Mouse (Mus musculus) monocyte, adult 5-6 weeks (primary cell): Measurements from ENCODE around the gene Dact3. TPM values are rescaled to one million over a fixed set of nuclear protein-coding genes. Genes with fewer than 3 reads are reported as not detected.

Experiments
- ATAC-seq: fragments of 153-309, 156-312 bp; replicated peaks from 2 replicates; pipeline ENCODE4 v1.8.0; 2017; ENCODE audit warnings: mild to moderate bottlenecking; ENCODE audit not compliant: low TSS enrichment, insufficient number of reproducible peaks, severe bottlenecking, poor library complexity, low FRiP score
- total RNA-seq: library from RNA; stranded (forward); fragments of 200-1000, 200-491, 200-594 nt; gene quantifications from 3 replicates; pipeline ENCODE4 v1.2.3, GENCODE M21; 2017

Dact3 gene
- total RNA-seq, result not detected in 3 replicates

- no peak for ATAC-seq
Measured at GRCm38 (mm10) chr7:16875310-16875325, at the start of gene Dact3. Gene Dact3 (plus strand): TSS chr7:16875317.

GRCm38 (mm10) chr7:16825785-16826184, 49.3 kb upstream of the Dact3 start:
- ATAC-seq, result 0 out of 2 replicates have a peak, but pooled peaks have one; percentile 42

GRCm38 (mm10) chr7:16826571-16826970, 48.5 kb upstream of the Dact3 start:
- no peak for ATAC-seq

- no peak for ATAC-seq
Measured at GRCm38 (mm10) chr7:16827274-16827673, 47.8 kb upstream of the Dact3 start.

GRCm38 (mm10) chr7:16830449-16830848, 44.7 kb upstream of the Dact3 start:
- no peak for ATAC-seq

- ATAC-seq, result no peak
Measured at GRCm38 (mm10) chr7:16837916-16838803, 37.0 kb upstream of the Dact3 start.

GRCm38 (mm10) chr7:16838804-16839426, 36.2 kb upstream of the Dact3 start:
- ATAC-seq, result no peak

GRCm38 (mm10) chr7:16839427-16840108, 35.5 kb upstream of the Dact3 start:
- ATAC-seq, result no peak

- ATAC-seq, result no peak
Measured at GRCm38 (mm10) chr7:16840109-16840491, 35.0 kb upstream of the Dact3 start.

GRCm38 (mm10) chr7:16841078-16841477, 34.0 kb upstream of the Dact3 start:
- no peak for ATAC-seq

- peak; percentile 18; the same call in 1 of the 2 replicates for ATAC-seq
Measured at GRCm38 (mm10) chr7:16841561-16842560, 33.3 kb upstream of the Dact3 start.

GRCm38 (mm10) chr7:16842645-16843063, 32.5 kb upstream of the Dact3 start, which contains the start of gene Prkd2:
Gene Prkd2 (plus strand): TSS chr7:16842902.
- peak; percentile 82 for ATAC-seq

- no peak for ATAC-seq
Measured at GRCm38 (mm10) chr7:16843441-16844171, 31.5 kb upstream of the Dact3 start.

- no peak for ATAC-seq
Measured at GRCm38 (mm10) chr7:16844696-16845071, 30.4 kb upstream of the Dact3 start.

GRCm38 (mm10) chr7:16845072-16845819, 29.9 kb upstream of the Dact3 start:
- no peak for ATAC-seq

- no peak for ATAC-seq
Measured at GRCm38 (mm10) chr7:16845820-16846167, 29.3 kb upstream of the Dact3 start.

GRCm38 (mm10) chr7:16846775-16847174, 28.3 kb upstream of the Dact3 start:
- no peak for ATAC-seq

GRCm38 (mm10) chr7:16847507-16847906, 27.6 kb upstream of the Dact3 start:
- ATAC-seq, result no peak
